Mouse (Mus musculus): ENCODE data around the gene Dars. TPM values are rescaled to one million over a fixed set of nuclear protein-coding genes. Genes with fewer than 3 reads are reported as not detected.

Gene Dars
- polyA plus RNA-seq, 1 experiment from 2014 or later, result 109 TPM

GRCm38 (mm10) chr1:128360601-128361000 is 56.6 kb downstream of the Dars start:
- Histone ChIP-seq H3K27me3 (ENCODE audit: insufficient read depth, low read length) (no peaks in the 10 kb centered on the region), H3K4me2 (no peak overlapping the region), H3K27ac (ENCODE audit: low read depth) (0 out of 2 replicates have a peak overlapping the region, but pooled peaks have one; percentile 42), H3K36me3 (ENCODE audit: insufficient read depth) (peaks cover 41% of the 10 kb centered on the region), H3K4me1 (ENCODE audit: insufficient read depth) (peaks cover 14% of the 10 kb centered on the region; the same call in 1 of the 2 replicates), H3K9ac (no peak overlapping the region), H3K9me3 (ENCODE audit: low read depth, low read length) (no peaks in the 10 kb centered on the region), H3K4me3 (ENCODE audit: low read depth, low read length) (no peak overlapping the region)
- WGBS, result 65% methylated on average over 2 of the region's 2 CpGs
- no peak for TF ChIP-seq CTCF (IDR thresholded peaks at IDR 0.05; ENCODE audit: low read depth)
- DNase-seq (no peak), ATAC-seq (ENCODE audit: insufficient read depth) (no peak)

- H3K9me3 ChIP-seq (ENCODE audit: low read depth, low read length), result no peaks in the 10 kb centered on the region
- DNase-seq (peak; percentile 99), ATAC-seq (ENCODE audit: insufficient read depth) (peak; percentile 99)
- H3K9ac ChIP-seq, result peak within 1 kb of the TSS; percentile 86
- peaks cover 14% of the 10 kb centered on the region; the same call in 1 of the 2 replicates for H3K4me1 ChIP-seq (ENCODE audit: insufficient read depth)
- WGBS, result 2% methylated on average over 38 of the region's 38 CpGs
- H3K4me3 ChIP-seq (ENCODE audit: low read depth, low read length), result peak within 1 kb of the TSS; percentile 82
- TF ChIP-seq CTCF (IDR thresholded peaks at IDR 0.05; ENCODE audit: low read depth), result no peak
- no peaks in the 10 kb centered on the region for H3K27me3 ChIP-seq (ENCODE audit: insufficient read depth, low read length)
- H3K36me3 ChIP-seq (ENCODE audit: insufficient read depth), result peaks cover 44% of the 10 kb centered on the region
- H3K27ac ChIP-seq (ENCODE audit: low read depth), result peak within 1 kb of the TSS; percentile 97
- peak within 1 kb of the TSS; percentile 76 for H3K4me2 ChIP-seq
These were observed 57.4 kb downstream of the Dars start, which contains the start of gene Mcm6 for GRCm38 (mm10) chr1:128359554-128360376. Mcm6 (minus strand) TSS chr1:128359664.

- peak overlapping the region; percentile 76 for H3K4me2 ChIP-seq
- ATAC-seq (ENCODE audit: insufficient read depth) (peak; percentile 86), DNase-seq (peak; percentile 78)
- peaks cover 14% of the 10 kb centered on the region; the same call in 1 of the 2 replicates for H3K4me1 ChIP-seq (ENCODE audit: insufficient read depth)
- H3K27ac ChIP-seq (ENCODE audit: low read depth), result peak overlapping the region; percentile 97
- H3K36me3 ChIP-seq (ENCODE audit: insufficient read depth), result peaks cover 45% of the 10 kb centered on the region
- peak overlapping the region; percentile 82 for H3K4me3 ChIP-seq (ENCODE audit: low read depth, low read length)
- TF ChIP-seq CTCF (IDR thresholded peaks at IDR 0.05; ENCODE audit: low read depth), result no peak
- H3K27me3 ChIP-seq (ENCODE audit: insufficient read depth, low read length), result no peaks in the 10 kb centered on the region
- H3K9ac ChIP-seq, result peak overlapping the region; percentile 86
- WGBS, result under 1% methylated on average over 35 of the region's 35 CpGs
- no peaks in the 10 kb centered on the region for H3K9me3 ChIP-seq (ENCODE audit: low read depth, low read length)
These were observed 58.1 kb downstream of the Dars start for GRCm38 (mm10) chr1:128358916-128359553.

- Histone ChIP-seq H3K4me3 (ENCODE audit: low read depth, low read length) (peak overlapping the region; percentile 82), H3K36me3 (ENCODE audit: insufficient read depth) (peaks cover 48% of the 10 kb centered on the region), H3K27ac (ENCODE audit: low read depth) (peak overlapping the region; percentile 97), H3K27me3 (ENCODE audit: insufficient read depth, low read length) (no peaks in the 10 kb centered on the region), H3K4me1 (ENCODE audit: insufficient read depth) (peaks cover 14% of the 10 kb centered on the region; the same call in 1 of the 2 replicates), H3K9ac (peak overlapping the region; percentile 86), H3K9me3 (ENCODE audit: low read depth, low read length) (no peaks in the 10 kb centered on the region), H3K4me2 (peak overlapping the region; percentile 76)
- ATAC-seq (ENCODE audit: insufficient read depth) (no peak), DNase-seq (peak; percentile 45)
- no peak for TF ChIP-seq CTCF (IDR thresholded peaks at IDR 0.05; ENCODE audit: low read depth)
- 55% methylated on average over 6 of the region's 6 CpGs for WGBS
These were observed 58.9 kb downstream of the Dars start for GRCm38 (mm10) chr1:128358276-128358675.

- no peaks in the 10 kb centered on the region for H3K9me3 ChIP-seq (ENCODE audit: low read depth, low read length)
- H3K9ac ChIP-seq, result peak overlapping the region; percentile 86
- H3K4me1 ChIP-seq (ENCODE audit: insufficient read depth), result peaks cover 14% of the 10 kb centered on the region; the same call in 1 of the 2 replicates
- peak overlapping the region; percentile 21; the same call in 1 of the 2 replicates for H3K27ac ChIP-seq (ENCODE audit: low read depth)
- peak overlapping the region; percentile 76 for H3K4me2 ChIP-seq
- peaks cover 48% of the 10 kb centered on the region for H3K36me3 ChIP-seq (ENCODE audit: insufficient read depth)
- DNase-seq (peak; percentile 26), ATAC-seq (ENCODE audit: insufficient read depth) (no peak)
- H3K4me3 ChIP-seq (ENCODE audit: low read depth, low read length), result peak overlapping the region; percentile 82
- TF ChIP-seq CTCF (IDR thresholded peaks at IDR 0.05; ENCODE audit: low read depth), result no peak
- 35% methylated on average over 3 of the region's 3 CpGs for WGBS
- H3K27me3 ChIP-seq (ENCODE audit: insufficient read depth, low read length), result no peaks in the 10 kb centered on the region
These were observed 59.7 kb downstream of the Dars start for GRCm38 (mm10) chr1:128357452-128357851.

GRCm38 (mm10) chr1:128353092-128353491 is 64.1 kb downstream of the Dars start:
- Histone ChIP-seq H3K36me3 (ENCODE audit: insufficient read depth) (peaks cover 82% of the 10 kb centered on the region), H3K9me3 (ENCODE audit: low read depth, low read length) (no peaks in the 10 kb centered on the region), H3K27me3 (ENCODE audit: insufficient read depth, low read length) (no peaks in the 10 kb centered on the region), H3K4me2 (no peak overlapping the region), H3K27ac (ENCODE audit: low read depth) (no peak overlapping the region), H3K4me1 (ENCODE audit: insufficient read depth) (peaks cover 10% of the 10 kb centered on the region; the same call in 1 of the 2 replicates), H3K9ac (no peak overlapping the region), H3K4me3 (ENCODE audit: low read depth, low read length) (no peak overlapping the region)
- no peak for TF ChIP-seq CTCF (IDR thresholded peaks at IDR 0.05; ENCODE audit: low read depth)
- ATAC-seq (ENCODE audit: insufficient read depth) (no peak), DNase-seq (no peak)
- WGBS, result 77% methylated on average over 3 of the region's 3 CpGs

- no peak overlapping the region for H3K27ac ChIP-seq (ENCODE audit: low read depth)
- H3K4me1 ChIP-seq (ENCODE audit: insufficient read depth), result no peaks in the 10 kb centered on the region
- DNase-seq (no peak), ATAC-seq (ENCODE audit: insufficient read depth) (no peak)
- H3K4me2 ChIP-seq, result no peak overlapping the region
- no peak overlapping the region for H3K4me3 ChIP-seq (ENCODE audit: low read depth, low read length)
- WGBS, result 83% methylated on average over 10 of the region's 10 CpGs
- H3K9me3 ChIP-seq (ENCODE audit: low read depth, low read length), result no peaks in the 10 kb centered on the region
- peaks cover 95% of the 10 kb centered on the region for H3K36me3 ChIP-seq (ENCODE audit: insufficient read depth)
- no peak for TF ChIP-seq CTCF (IDR thresholded peaks at IDR 0.05; ENCODE audit: low read depth)
- H3K9ac ChIP-seq, result no peak overlapping the region
- H3K27me3 ChIP-seq (ENCODE audit: insufficient read depth, low read length), result no peaks in the 10 kb centered on the region
These were observed 72.9 kb downstream of the Dars start for GRCm38 (mm10) chr1:128344232-128344631.
